Mouse (Mus musculus) kidney, postnatal 25 days (tissue): ENCODE results near the gene Zfp945.
"Not testable (repeated sequence)": the region's sequence is repeated elsewhere in the genome, so short reads cannot be mapped to it uniquely, and the experiment has no call there.

Source experiments
- DNase-seq, 2 experiments: peaks; one replicate each; pipeline ENCODE4 v3.0.0; 2021; ENCODE audit warnings: mixed read lengths in 2 of 2

Zfp945 gene

DNA sequence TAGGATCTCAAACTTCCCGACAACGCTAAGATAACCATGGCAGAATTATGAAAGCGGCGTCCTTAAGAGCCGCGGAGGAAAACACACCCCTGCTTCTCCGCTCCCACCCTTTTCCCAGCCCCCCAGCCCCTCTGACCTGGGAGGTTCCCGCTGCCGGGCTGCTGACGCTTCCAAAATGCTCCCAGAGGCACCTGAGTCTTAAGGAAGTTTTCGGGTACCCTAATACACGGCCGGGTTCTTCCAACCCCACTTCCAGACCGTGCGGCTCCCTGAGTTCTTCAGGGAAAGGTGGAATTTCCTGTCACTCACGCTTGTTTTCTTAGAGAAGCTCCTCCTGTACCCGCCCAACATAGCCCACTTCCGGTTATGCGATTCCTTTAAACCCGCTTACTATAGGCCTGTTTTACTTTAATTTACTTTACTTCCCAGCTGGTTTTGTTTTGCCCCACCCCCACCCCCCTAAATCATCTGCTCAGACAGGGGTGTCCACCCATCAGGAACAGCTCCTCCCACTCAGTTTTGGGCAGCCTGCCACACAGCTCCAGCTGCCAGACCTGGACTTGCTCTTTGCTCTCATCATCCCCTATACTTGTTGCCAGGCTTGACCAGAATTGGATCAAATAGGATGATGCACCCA lies at the start of gene Zfp945:
Gene Zfp945, minus strand, starts transcription at position 290 of the 637 bp plus-strand sequence.
- DNase-seq, result peak; percentile 88 to 90

- no peak for DNase-seq
Measured at GRCm38 (mm10) chr17:22888302-22888701, 21.4 kb upstream of the Zfp945 start.

DNA sequence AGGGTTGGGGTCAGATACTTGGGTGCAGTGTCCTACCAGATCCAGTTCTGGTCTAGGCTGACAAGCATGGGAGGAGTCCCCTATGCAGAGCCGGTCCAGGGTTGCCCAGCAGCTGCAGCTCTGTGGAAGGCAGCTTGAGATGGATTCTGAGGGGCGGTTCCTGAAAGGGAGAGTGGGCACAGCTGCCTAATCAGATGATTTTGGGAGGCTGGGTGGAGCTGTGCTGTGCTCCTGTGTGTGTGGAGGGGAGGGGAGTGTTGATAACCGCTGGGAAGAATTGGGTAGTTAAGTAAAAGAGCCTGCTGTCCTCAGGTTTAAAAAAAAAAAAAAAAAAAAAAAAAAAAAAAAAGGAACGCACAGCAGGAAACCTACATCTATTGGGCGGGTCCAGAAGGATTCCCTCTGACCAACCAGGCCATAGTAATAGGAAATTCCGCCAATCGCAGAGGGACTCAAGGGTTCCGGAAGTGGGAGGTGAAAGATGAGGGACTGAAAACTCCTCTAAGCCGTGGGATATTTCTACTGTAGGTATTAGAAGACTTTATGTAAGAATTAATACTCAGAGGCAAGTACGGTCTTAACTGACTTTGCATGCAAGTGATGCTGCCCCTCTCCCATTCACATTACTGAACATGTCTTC lies 17.2 kb upstream of the Zfp945 start:
- no peak for DNase-seq

GRCm38 (mm10) chr17:22877427-22878307 lies 10.7 kb upstream of the Zfp945 start:
- no peak for DNase-seq

DNA sequence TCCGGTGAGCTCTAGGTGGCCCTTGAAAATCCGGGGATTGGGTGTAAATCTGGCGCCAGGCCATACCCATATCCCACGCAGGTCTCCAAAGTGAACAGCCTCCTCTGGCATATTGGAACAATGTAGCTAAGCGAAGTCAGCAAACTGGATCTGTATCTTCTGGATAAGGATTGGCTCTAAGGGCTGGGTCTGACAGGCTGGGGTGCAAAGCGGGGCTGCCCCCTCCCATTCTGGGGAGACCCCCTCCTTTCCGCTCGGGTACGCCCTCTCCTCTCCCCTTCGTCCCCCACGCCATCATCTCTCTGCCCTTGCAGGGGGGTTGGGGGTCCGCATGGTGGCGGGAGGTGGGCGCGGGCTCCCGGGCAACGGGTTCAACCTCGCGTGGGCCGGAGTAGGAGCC lies 9.4 kb upstream of the Zfp945 start:
- no peak for DNase-seq

- DNase-seq, result not testable (repeated sequence)
Measured at GRCm38 (mm10) chr17:22875549-22875948, 8.6 kb upstream of the Zfp945 start.

DNA sequence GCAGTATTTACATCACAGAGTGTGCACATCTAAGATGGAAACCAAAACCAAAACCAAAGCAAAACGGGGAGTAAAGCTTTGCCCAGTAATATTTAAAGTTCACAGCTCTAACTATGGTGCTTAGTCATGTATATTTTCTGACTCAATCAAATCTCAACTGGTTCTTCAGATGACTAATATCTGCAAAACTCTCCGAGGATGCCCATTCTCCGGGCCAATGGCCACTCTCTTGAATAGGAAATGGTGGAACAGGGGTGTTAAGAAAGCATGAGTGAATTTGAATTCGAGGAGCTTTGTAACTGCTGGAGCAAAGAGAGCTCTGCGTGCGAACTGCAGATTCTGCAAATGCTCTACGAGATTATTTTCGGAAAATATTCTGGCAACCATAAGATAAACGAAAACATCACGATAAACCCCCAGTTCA lies 501 bp downstream of the Zfp945 start:
- peak in 1 of 2 experiments; percentile 2 for DNase-seq

- no peak for DNase-seq
Measured at GRCm38 (mm10) chr17:22821166-22821565, 45.8 kb downstream of the Zfp945 start.

- DNase-seq, result no peak
Measured at GRCm38 (mm10) chr17:22818199-22818595, 48.7 kb downstream of the Zfp945 start.

GRCm38 (mm10) chr17:22817471-22818198 lies 49.3 kb downstream of the Zfp945 start:
- peak; percentile 80 to 81 for DNase-seq

DNA sequence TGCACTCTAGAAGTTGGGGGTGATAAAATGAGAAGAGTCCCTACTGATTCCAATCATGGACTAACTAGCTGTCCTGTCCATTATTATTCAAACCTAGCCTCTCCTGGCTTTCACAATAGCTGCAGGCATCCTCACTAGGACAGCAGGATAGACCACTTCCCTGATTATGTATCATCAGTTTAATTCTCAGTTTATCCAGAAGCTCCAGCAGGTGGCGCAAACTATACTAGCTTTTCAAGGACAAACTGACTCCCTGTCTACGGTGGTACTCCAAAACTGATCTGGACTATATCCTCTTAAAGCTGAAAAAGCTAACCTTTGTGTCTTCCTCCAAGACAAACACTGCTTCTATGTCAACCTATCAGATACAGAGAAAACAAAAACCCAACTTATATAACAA lies 67.2 kb downstream of the Zfp945 start:
- peak in 1 of 2 experiments; percentile 42 for DNase-seq
